Mouse (Mus musculus): Measurements from ENCODE around the gene Akt1. TPM values are rescaled to one million over a fixed set of nuclear protein-coding genes. Genes with fewer than 3 reads are reported as not detected.

Gene Akt1
- polyA plus RNA-seq, 1 experiment from 2014 or later: 62.5 TPM

GRCm38 (mm10) chr12:112665881-112666544 lies 8.7 kb downstream of the Akt1 start:
- no peaks in the 10 kb centered on the region for H3K9me3 ChIP-seq
- WGBS: 89% methylated on average over 9 of the region's 9 CpGs
- H3K27me3 ChIP-seq: no peaks in the 10 kb centered on the region
- peak overlapping the region; percentile 51; the same call in 1 of the 2 replicates for H3K9ac ChIP-seq
- H3K4me3 ChIP-seq: no peak overlapping the region
- H3K27ac ChIP-seq: peak overlapping the region; percentile 83; the same call in 1 of the 2 replicates
- peaks cover 98% of the 10 kb centered on the region for H3K36me3 ChIP-seq
- no peak for ATAC-seq (ENCODE audit: low FRiP score, low read depth)
- H3K4me1 ChIP-seq: peaks cover 74% of the 10 kb centered on the region
- H3K4me2 ChIP-seq (replicated peaks): peak overlapping the region; percentile 34

GRCm38 (mm10) chr12:112665445-112665844 lies 9.2 kb downstream of the Akt1 start:
- H3K36me3 ChIP-seq: peaks cover 98% of the 10 kb centered on the region
- no peaks in the 10 kb centered on the region for H3K9me3 ChIP-seq
- no peaks in the 10 kb centered on the region for H3K27me3 ChIP-seq
- ATAC-seq (ENCODE audit: low FRiP score, low read depth): no peak
- H3K27ac ChIP-seq: peak overlapping the region; percentile 83
- no peak overlapping the region for H3K4me3 ChIP-seq
- peak overlapping the region; percentile 34 for H3K4me2 ChIP-seq (replicated peaks)
- peaks cover 74% of the 10 kb centered on the region for H3K4me1 ChIP-seq
- H3K9ac ChIP-seq: peak overlapping the region; percentile 51
- WGBS: 54% methylated on average over 18 of the region's 18 CpGs

GRCm38 (mm10) chr12:112664656-112665055 lies 10.0 kb downstream of the Akt1 start:
- Histone ChIP-seq H3K9ac (peak overlapping the region; percentile 51), H3K9me3 (no peaks in the 10 kb centered on the region), H3K4me2 (replicated peaks) (no peak overlapping the region), H3K4me3 (no peak overlapping the region), H3K27ac (peak overlapping the region; percentile 83; the same call in 1 of the 2 replicates), H3K4me1 (peaks cover 79% of the 10 kb centered on the region), H3K27me3 (no peaks in the 10 kb centered on the region), H3K36me3 (peaks cover 98% of the 10 kb centered on the region)
- 62% methylated on average over 5 of the region's 5 CpGs for WGBS
- no peak for ATAC-seq (ENCODE audit: low FRiP score, low read depth)

- Histone ChIP-seq H3K9me3 (no peaks in the 10 kb centered on the region), H3K4me2 (replicated peaks) (no peak overlapping the region), H3K4me1 (peaks cover 79% of the 10 kb centered on the region), H3K4me3 (no peak overlapping the region), H3K9ac (0 out of 2 replicates have a peak overlapping the region, but pooled peaks have one; percentile 39), H3K36me3 (peaks cover 98% of the 10 kb centered on the region), H3K27ac (peak overlapping the region; percentile 55; the same call in 1 of the 2 replicates), H3K27me3 (no peaks in the 10 kb centered on the region)
- WGBS: 62% methylated on average over 2 of the region's 2 CpGs
- ATAC-seq (ENCODE audit: low FRiP score, low read depth): no peak
These were observed 10.6 kb downstream of the Akt1 start for GRCm38 (mm10) chr12:112664124-112664523.

GRCm38 (mm10) chr12:112663716-112664115 lies 11.0 kb downstream of the Akt1 start:
- H3K36me3 ChIP-seq: peaks cover 98% of the 10 kb centered on the region
- no peak overlapping the region for H3K4me2 ChIP-seq (replicated peaks)
- H3K4me1 ChIP-seq: peaks cover 79% of the 10 kb centered on the region
- H3K9me3 ChIP-seq: no peaks in the 10 kb centered on the region
- no peak for ATAC-seq (ENCODE audit: low FRiP score, low read depth)
- 87% methylated on average over 12 of the region's 12 CpGs for WGBS
- no peaks in the 10 kb centered on the region for H3K27me3 ChIP-seq
- H3K4me3 ChIP-seq: no peak overlapping the region
- H3K9ac ChIP-seq: peak overlapping the region; percentile 39; the same call in 1 of the 2 replicates
- H3K27ac ChIP-seq: peak overlapping the region; percentile 55; the same call in 1 of the 2 replicates

- H3K27me3 ChIP-seq: no peaks in the 10 kb centered on the region
- H3K4me2 ChIP-seq (replicated peaks): no peak overlapping the region
- H3K27ac ChIP-seq: peak overlapping the region; percentile 55; the same call in 1 of the 2 replicates
- 82% methylated on average over 11 of the region's 11 CpGs for WGBS
- ATAC-seq (ENCODE audit: low FRiP score, low read depth): no peak
- no peak overlapping the region for H3K4me3 ChIP-seq
- H3K9ac ChIP-seq: peak overlapping the region; percentile 39; the same call in 1 of the 2 replicates
- H3K4me1 ChIP-seq: peaks cover 79% of the 10 kb centered on the region
- H3K9me3 ChIP-seq: no peaks in the 10 kb centered on the region
- peaks cover 98% of the 10 kb centered on the region for H3K36me3 ChIP-seq
These were observed 11.4 kb downstream of the Akt1 start for GRCm38 (mm10) chr12:112663303-112663702.

GRCm38 (mm10) chr12:112661851-112662250 lies 12.8 kb downstream of the Akt1 start:
- H3K36me3 ChIP-seq: peaks cover 98% of the 10 kb centered on the region
- peaks cover 70% of the 10 kb centered on the region for H3K4me1 ChIP-seq
- 78% methylated on average over 9 of the region's 9 CpGs for WGBS
- H3K27me3 ChIP-seq: no peaks in the 10 kb centered on the region
- peak overlapping the region; percentile 50; the same call in 1 of the 2 replicates for H3K9ac ChIP-seq
- ATAC-seq (ENCODE audit: low FRiP score, low read depth): no peak
- H3K4me3 ChIP-seq: no peak overlapping the region
- peak overlapping the region; percentile 54; the same call in 1 of the 2 replicates for H3K4me2 ChIP-seq (replicated peaks)
- H3K9me3 ChIP-seq: no peaks in the 10 kb centered on the region
- peak overlapping the region; percentile 93 for H3K27ac ChIP-seq

GRCm38 (mm10) chr12:112661327-112661605 lies 13.4 kb downstream of the Akt1 start:
- H3K27ac ChIP-seq: peak overlapping the region; percentile 93
- peaks cover 65% of the 10 kb centered on the region for H3K4me1 ChIP-seq
- H3K36me3 ChIP-seq: peaks cover 98% of the 10 kb centered on the region
- H3K4me2 ChIP-seq (replicated peaks): peak overlapping the region; percentile 54
- no peaks in the 10 kb centered on the region for H3K9me3 ChIP-seq
- peak overlapping the region; percentile 55; the same call in 1 of the 2 replicates for H3K9ac ChIP-seq
- no peak for ATAC-seq (ENCODE audit: low FRiP score, low read depth)
- 0 out of 2 replicates have a peak overlapping the region, but pooled peaks have one; percentile 2 for H3K4me3 ChIP-seq
- H3K27me3 ChIP-seq: no peaks in the 10 kb centered on the region
- 80% methylated on average over 3 of the region's 3 CpGs for WGBS

GRCm38 (mm10) chr12:112660576-112661326 lies 13.9 kb downstream of the Akt1 start:
- WGBS: 38% methylated on average over 5 of the region's 5 CpGs
- H3K27ac ChIP-seq: peak overlapping the region; percentile 93
- H3K9me3 ChIP-seq: no peaks in the 10 kb centered on the region
- H3K9ac ChIP-seq: peak overlapping the region; percentile 55
- H3K27me3 ChIP-seq: no peaks in the 10 kb centered on the region
- H3K4me1 ChIP-seq: peaks cover 59% of the 10 kb centered on the region
- H3K36me3 ChIP-seq: peaks cover 98% of the 10 kb centered on the region
- H3K4me3 ChIP-seq: peak overlapping the region; percentile 10; the same call in 1 of the 2 replicates
- ATAC-seq (ENCODE audit: low FRiP score, low read depth): peak; percentile 89
- H3K4me2 ChIP-seq (replicated peaks): peak overlapping the region; percentile 54

GRCm38 (mm10) chr12:112659109-112659508 lies 15.6 kb downstream of the Akt1 start:
- no peak overlapping the region for H3K9ac ChIP-seq
- no peak overlapping the region for H3K4me3 ChIP-seq
- H3K9me3 ChIP-seq: no peaks in the 10 kb centered on the region
- no peaks in the 10 kb centered on the region for H3K27me3 ChIP-seq
- ATAC-seq (ENCODE audit: low FRiP score, low read depth): no peak
- H3K36me3 ChIP-seq: peaks cover 100% of the 10 kb centered on the region
- H3K4me1 ChIP-seq: peaks cover 44% of the 10 kb centered on the region
- H3K27ac ChIP-seq: no peak overlapping the region
- H3K4me2 ChIP-seq (replicated peaks): no peak overlapping the region
- 82% methylated on average over 6 of the region's 6 CpGs for WGBS

- H3K36me3 ChIP-seq: peaks cover 100% of the 10 kb centered on the region
- no peak overlapping the region for H3K27ac ChIP-seq
- no peak overlapping the region for H3K9ac ChIP-seq
- no peak for ATAC-seq (ENCODE audit: low FRiP score, low read depth)
- no peak overlapping the region for H3K4me3 ChIP-seq
- WGBS: 93% methylated on average over 7 of the region's 7 CpGs
- no peaks in the 10 kb centered on the region for H3K27me3 ChIP-seq
- H3K4me1 ChIP-seq: peaks cover 40% of the 10 kb centered on the region
- no peak overlapping the region for H3K4me2 ChIP-seq (replicated peaks)
- H3K9me3 ChIP-seq: no peaks in the 10 kb centered on the region
These were observed 16.1 kb downstream of the Akt1 start for GRCm38 (mm10) chr12:112658619-112659018.

GRCm38 (mm10) chr12:112654076-112654475 lies 20.6 kb downstream of the Akt1 start:
- Histone ChIP-seq H3K4me3 (no peak overlapping the region), H3K9ac (no peak overlapping the region), H3K4me1 (0 out of 2 replicates have a peak, but pooled peaks cover 5% of the 10 kb centered on the region), H3K27me3 (no peaks in the 10 kb centered on the region), H3K27ac (no peak overlapping the region), H3K9me3 (no peaks in the 10 kb centered on the region), H3K4me2 (replicated peaks) (no peak overlapping the region), H3K36me3 (peaks cover 99% of the 10 kb centered on the region)
- 88% methylated on average over 5 of the region's 5 CpGs for WGBS
- no peak for ATAC-seq (ENCODE audit: low FRiP score, low read depth)
